Mouse (Mus musculus) mouse embryonic stem cell (cell line): ENCODE data around the gene Itgb3.

ENCODE experiments used
- in situ Hi-C, 2 experiments: fragments of 300-500 bp; cut with MboI; formaldehyde crosslinking; loops; 1 replicate in 1 of 2; 3 replicates in 1 of 2; pipeline ENCODE4 v1.14.3; 2019 to 2020; ENCODE audit warnings: low sequenced_read_pairs in 2 of 2, low pct_unique_long_range_greater_than_20kb in 1 of 2, mixed read lengths in 1 of 2; ENCODE audit not compliant: unreplicated experiment in 1 of 2

The Itgb3 gene

DNA sequence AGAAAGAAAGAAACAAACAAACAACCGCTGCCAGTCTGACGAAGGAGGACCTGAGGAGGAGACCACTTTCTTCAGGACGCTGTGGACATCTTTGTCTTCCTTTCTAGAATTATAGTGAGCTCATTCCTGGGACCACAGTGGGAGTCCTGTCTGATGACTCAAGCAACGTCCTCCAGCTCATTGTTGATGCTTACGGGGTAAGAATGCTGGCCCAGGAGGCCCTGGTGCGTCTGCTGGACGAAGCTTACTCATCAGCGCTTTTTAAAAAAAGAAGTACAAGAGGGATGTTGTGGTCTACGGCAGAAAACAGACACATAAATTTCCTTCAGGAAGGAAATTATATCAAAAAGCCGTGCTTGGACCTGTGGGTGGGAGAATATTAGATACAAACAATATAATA, 33.1 kb downstream of the Itgb3 start:
- in situ Hi-C loops = no loop called here

DNA sequence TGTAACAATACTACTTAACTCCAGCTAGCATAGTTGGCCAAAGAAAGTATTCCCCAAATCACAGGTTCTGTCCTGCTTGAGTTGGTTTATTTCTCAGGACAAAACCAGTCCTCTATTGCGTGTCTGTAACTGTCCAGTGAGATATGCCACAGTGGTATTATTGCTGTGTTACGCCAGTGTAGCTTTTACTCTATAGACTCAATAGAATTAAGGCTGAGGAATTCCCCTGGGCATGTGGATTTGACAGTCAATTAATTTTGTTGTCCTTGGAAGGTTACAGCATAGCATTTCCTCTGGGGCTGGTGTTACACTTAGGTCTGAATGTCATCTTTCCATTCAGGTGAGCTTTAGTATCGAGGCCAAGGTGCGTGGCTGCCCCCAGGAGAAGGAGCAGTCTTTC, 35.4 kb downstream of the Itgb3 start:
- in situ Hi-C loops = no loop called here

DNA sequence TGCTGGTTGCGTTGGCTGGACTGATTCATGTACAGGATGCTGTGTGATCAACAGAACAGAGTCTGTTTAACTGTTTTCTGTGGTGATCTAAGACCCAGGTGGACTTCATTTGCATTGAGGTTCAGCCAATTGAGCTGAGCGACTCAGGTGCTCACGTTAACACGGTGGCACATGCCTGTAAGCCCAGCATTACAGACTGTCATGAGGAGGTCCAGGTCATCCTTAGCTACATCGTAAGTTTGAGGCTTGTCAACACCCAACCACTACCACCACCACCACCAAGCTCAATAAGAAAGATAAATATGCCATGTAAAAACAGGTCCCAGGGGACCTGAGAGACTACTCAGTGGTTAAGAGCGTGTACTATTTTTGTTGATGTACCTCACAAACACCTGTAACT, 37.6 kb downstream of the Itgb3 start:
- in situ Hi-C loops = no loop called here

DNA sequence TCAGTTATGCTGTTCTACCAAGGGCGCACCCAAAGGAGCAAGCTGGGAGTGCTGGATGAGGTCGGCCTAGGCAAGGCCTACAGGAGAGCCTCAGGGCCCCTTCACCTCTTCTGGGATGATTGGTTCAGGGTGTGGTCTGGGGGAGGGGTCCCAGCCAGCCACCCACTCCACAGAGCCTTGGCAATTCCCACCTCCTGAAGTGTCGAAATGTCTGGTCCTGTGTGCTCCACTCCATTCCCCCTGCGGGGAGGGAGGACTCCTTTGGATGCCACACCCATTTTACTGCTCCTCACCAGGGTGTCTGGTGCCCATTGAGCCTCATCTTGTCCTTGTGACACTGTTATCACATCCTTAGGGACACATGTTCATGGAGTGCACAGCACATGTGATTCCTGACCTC, 38.4 kb downstream of the Itgb3 start:
- in situ Hi-C loops = no loop called here

DNA sequence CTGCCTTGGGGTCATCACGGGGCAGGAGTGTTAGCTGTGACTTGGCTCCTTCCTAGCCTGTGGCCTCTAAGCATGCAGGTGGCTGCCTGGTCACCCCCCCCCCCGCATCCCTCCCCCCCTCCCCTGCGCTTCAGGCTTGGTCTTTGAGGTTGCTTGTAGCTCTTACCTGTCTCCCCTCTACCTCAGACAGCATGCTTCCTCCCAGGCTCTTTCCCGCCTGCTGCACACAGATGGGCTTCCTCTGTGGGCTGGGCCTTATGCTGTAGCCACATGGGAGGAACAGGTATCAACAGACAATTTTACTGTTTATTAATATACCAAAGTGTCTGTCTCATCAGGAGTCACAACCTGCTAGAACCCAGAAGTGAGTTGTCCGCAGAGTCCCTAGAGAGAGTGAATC, 38.8 kb downstream of the Itgb3 start:
- in situ Hi-C loops = no loop called here

DNA sequence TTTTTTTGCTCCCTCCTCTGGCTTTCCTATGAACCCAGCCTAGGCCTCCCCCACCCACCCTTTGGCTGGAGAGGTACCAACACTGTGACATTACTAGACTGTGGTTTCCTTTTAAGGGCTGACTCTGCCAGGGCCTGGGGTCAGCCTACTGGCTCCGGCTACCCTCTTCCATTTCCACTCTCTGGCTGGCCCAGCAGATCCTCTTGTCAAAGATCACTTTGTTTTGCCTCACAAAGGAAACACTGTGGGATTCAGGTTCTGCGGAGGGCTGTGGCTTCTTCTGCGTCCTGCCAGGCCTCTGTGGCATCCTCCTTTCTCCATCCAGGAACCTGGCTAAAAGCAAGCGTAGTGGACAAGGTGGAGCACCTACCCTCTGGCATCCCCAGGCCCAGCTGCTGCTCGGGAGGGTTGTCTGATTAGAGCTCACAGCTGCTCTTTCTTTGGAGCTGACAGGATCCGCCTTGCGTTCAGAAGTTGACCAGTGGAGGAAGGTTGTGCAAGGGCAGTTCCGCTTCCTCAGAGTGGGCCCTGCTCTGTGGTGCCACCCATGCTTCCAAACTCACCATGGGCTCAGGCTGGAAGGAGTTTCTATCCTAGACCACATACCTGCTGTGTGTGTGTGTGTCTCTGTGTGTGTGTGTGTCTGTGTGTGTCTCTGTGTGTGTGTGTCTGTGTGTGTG, 39.5 kb downstream of the Itgb3 start:
- in situ Hi-C loops = no loop called here

DNA sequence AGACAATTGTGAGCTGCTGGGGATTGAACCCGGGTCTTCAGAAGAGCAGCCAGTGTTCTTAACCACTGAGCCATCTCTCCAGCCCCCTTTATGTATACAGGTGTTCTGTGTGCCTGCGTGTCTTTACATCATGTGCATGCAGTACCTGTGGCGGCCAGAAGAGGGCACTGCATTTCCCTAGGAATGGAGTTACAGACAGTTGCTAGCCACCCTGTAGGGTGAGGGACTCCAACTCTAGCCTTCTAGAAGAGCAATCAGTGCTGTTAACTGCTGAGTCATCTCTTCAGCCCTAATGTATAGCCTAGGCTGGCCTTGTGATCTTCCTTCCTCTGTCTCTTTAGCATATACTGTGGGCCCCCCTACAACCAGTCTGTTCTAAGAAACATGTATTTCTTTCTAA, 40.8 kb downstream of the Itgb3 start:
- in situ Hi-C loops = no loop called here

DNA sequence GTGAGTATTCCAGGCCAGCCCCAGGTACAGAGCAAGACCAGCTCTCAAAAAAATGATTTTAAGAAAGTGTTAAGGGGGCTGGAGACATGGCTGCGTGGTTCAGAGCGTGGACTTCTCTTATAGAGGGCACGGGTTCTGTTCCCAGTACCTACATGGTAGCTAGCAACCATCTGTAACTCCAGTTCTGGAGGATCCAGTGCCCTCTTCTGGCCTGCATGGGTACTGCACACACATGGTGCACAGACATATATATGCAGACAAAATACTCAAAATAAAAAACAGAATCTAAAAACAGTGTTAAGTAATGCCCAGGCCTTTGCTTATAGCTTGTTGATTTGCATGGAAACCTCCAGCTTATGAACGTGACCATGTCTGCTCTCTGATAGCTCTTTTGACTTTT, 52.8 kb downstream of the Itgb3 start:
- in situ Hi-C loops = no loop called here

DNA sequence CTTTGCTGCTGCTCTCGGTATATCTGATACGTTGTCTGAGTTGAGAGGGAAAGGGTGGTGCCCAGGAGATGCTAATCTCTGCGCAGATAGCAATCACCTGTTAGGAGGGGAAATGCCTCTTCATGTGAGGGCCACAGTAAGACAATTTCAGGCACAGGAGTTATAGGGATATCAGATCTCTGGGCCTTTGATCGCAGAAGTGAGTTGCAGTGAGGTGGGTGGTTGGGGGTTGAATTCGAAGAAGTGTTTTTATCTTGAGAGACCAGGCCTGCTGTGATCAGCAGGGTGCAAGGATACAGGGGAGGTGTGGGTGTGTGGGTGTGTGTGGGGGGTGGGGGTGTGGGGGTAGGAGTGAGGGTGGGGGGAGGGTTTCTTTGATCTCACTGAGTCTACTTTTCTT, 53.3 kb downstream of the Itgb3 start:
- in situ Hi-C loops = no loop called here

DNA sequence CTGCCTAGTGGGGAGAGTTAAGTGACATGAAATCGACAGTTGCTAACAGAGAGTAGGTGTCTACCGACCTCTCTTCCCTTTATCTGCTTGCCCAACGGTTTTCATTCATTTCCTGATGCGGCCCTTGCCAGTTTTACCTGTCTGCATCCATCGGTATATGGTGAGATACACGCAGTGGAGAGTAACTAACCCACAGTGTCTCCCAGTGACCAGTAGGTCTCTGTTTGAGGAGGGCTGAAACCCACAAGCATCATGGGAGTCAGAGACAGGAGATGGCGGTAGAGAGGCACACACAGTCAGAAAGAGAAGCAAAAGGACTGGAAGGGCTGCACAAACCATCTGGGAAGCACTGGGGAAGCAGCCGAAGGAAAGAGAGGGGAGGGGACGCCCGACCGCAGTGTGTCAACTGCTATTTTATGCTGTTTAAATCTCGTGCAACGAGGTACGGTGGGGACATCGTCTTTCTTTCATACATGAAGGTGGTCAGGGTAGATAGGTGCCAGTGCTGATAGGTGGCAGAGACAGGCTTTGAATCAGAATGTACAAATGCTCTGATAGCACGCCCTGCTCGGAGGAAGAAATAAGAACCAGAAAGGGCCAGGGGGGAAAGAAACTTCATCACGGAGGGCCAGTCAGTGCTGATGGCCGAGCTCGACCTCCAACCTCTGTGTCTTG, 53.9 kb downstream of the Itgb3 start:
- in situ Hi-C loops = no loop called here

DNA sequence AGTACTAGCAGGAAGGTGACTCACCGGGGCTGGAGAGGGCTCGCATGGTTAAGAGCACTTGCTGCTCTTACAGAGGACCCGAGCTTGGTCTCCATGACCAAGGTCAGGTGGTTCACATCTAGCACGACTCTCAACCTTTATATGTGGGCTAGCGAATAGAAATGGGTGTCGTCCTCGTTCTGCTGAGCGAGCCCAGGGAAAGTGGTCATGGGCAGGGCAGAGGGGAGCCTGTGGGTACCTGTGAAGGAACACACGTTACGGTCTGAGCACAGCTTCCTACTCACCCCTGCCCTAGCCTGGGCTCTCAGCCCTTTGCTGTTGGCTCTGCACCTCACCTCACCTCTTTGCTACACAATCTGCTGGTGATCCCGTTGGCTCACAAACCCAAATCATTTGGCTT, 54.8 kb downstream of the Itgb3 start:
- in situ Hi-C loops = no loop called here

DNA sequence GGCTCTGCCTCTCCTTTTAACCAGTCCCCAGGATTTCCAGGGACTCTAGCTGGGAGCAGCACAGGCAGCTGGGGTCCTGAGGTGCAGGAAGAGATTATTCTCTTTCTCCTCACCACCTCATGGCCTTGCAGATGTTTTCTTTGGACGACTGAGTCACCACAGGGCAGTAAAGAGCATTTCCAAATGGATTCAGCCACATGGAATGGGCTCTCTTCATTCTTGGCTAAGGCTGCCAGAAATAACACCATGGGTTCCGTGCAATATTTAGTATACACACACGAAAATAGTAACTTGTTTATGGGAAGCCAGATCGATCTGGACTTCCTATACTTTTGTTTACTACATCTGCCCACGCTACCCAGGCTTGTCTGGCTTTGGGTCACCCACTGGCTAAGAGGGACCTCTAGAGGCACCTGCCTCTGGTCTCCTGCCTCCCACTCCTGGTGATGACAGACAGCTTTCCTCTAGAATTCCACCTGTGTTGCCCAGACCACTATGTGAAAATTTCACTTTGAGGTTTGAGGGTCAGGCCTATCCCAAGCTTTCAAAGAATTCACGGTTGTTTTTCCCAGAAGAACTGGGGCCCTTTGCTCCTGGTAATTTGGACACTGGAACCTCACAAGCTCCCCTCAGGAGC, 55.6 kb downstream of the Itgb3 start:
- in situ Hi-C loops = no loop called here

DNA sequence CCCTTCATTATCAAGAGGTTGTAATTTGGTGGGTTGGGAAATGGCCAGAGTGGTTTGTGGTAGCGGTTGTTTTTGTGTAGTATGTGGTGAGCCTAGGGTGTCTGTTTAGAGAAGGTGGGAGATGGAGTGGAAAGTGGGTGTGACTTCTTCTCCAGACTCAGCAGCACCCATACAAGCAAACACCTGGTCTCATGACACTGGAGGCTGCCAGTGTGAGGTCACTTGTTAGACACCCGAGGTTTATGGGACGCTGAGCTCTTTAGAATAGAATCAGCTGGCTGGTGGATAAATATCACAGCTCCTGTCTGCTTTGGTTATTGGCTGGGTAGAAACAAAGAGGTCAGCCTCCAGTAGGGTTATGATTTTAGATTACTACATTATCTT, 56.1 kb downstream of the Itgb3 start:
- in situ Hi-C loops = no loop called here

DNA sequence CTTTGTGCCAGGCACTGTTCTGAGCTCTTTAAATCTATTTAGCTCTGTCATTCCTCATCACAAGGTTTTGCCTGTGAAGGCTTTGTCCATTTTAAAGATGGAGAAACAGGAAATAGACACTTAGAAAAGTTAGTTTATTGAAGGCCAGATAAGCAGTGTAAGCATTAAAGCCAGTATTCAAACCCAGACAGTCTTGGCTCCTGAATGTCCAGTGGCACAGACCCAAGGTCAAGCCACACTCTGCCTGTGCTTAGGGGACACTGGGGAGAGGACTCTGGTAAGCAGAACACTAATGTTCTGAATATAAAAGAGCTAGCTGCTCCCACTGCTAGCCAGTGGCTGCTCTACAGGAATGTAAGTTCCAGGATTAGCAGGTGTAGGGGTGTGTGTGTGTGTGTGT, 56.6 kb downstream of the Itgb3 start:
- in situ Hi-C loops = no loop called here

DNA sequence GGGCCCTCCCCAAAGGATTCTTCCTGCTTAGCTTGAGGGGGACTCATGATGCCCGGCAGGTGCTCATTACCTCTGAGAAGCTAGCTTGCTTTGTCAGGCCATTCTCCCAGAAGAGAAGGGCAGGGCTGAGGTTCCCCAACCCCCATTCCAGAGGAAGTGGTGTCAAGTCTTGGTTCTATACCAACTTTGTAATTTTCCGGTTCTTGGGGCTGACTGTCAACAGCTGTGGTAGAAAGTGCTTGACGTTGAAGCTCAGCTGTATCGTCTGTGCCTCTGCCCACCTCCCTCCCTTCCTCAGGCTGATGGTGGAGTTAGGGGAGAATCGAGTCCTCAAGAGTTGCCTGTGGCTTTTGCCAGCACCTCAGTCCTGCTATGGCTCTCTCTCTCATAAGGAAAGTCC, 59.6 kb downstream of the Itgb3 start:
- in situ Hi-C loops = no loop called here

DNA sequence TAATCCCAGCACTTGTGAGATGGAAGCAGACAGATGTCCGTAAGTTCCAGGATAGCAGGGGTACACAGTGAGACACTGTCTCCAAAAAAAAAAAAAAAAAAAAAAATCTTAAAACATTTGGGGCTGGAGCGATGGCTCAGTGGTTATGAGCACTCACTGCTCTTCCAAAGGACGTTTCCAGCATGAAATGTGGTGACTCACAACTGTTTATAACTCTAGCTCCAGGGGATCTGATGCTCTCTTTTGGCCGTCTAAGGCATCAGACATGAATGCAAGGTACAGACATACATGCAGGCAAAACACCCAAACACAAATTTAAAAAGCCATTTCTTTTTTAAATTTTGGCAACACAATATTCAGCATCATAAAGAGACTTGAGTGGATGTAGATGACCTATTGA, 65.6 kb downstream of the Itgb3 start:
- in situ Hi-C loops = no loop called here

DNA sequence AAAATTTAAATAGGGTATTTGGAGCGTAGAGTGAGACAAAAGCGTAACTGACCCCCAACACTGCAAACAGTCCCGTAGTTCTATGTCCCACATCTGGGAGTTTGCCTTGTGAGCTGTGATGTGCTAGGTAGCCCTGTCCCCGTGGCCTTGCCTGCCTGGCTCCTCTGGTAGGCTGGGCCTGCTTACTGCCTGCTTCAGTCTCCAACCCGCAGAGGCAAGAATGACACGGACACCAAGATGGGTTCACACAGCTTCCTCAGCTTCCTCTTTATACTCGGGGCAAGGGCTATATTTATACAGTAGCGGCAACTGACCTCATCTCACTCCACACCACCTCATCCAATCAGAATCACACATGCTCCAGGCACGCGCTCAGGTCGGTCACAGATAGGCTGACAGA, 67.0 kb downstream of the Itgb3 start:
- in situ Hi-C loops = no loop called here

DNA sequence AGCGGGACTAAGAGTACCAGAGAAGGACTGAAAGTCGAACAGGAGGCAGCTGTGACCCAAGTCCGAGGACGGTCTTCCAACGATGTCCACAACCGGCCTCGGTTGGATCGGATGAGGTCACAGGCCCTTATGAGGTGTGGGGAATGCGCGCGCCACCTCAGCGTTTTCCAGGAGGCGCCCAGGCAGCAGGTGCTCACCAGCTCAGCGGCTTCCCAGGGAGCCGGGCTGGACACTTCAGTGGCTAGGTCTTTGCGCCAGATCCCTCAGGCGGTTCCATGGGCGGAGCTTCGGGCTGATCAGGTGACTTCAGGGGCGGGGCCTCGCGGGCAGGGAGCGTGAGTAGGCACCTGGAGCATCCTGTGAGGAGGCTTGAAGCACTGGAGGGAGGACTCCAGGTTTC, 77.7 kb downstream of the Itgb3 start, which contains the start of gene Gm11639:
Gene Gm11639, plus strand, starts transcription at position 160 of the 400 bp plus-strand sequence.
- in situ Hi-C loops = no loop called here

DNA sequence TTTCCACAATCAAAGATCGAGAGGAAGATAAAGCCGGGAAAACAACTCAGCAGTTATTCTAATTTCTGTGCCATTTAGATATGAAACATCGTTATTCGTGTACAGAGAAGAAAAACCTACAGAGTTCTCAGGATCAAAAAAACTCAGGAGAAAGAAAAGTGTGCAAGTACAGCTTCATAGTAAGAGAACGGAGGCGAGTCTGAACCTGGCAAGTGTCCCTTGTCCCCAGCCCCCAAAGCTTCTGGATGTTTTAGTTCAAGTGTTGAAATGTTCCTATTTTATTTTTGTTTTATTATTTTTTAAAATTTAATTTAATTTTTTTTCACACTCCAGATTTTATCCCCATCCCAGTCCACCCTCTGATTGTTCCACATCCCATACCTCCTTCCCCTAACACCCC, 85.4 kb downstream of the Itgb3 start:
- in situ Hi-C loops = no loop called here

DNA sequence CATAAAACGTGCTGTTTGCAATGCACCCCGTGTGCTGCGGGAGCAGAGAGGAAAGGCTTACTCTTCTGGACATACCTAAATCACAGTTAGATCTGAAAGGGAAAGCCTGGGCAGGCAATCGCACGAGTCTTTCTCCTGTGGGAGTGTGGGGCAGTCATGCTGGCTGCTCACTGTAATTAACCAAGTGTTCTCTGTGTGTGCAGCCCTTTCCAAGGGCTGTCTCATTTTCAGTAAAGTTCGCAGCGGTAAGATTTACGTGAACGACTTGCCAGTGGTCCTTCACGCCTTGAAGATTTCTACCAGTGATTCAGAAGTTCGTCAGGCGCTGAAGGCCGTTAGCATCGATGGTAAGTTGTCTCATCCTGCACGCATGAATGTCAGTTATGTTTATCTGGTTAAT, 96.3 kb downstream of the Itgb3 start:
- in situ Hi-C loops = no loop called here
